Mouse (Mus musculus): ENCODE measurements around the gene Slco4c1.
A peak's percentile ranks its signal among the peaks of the same experiment; 100 is the strongest.

Gene Slco4c1

DNA sequence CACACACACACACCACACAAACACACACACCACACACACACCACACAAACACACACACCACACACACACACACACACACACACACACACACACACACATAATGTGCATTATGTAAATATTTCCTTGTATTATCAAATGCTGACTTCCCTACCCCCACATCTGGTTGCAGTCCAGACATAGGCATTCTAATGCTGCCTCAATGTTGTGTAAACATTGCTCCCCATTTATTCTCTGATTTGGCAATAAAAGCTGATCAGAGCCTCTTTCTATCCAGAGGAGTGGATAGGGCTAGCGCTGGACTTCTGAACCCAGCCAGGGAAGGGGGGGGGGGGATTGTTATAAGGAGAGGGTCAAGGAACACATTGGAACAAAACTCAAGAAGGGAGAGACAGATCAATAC, 101.7 kb downstream of the Slco4c1 start:
- DNase-seq (ENCODE audit: low spot score in 2 of 2), result no peak

DNA sequence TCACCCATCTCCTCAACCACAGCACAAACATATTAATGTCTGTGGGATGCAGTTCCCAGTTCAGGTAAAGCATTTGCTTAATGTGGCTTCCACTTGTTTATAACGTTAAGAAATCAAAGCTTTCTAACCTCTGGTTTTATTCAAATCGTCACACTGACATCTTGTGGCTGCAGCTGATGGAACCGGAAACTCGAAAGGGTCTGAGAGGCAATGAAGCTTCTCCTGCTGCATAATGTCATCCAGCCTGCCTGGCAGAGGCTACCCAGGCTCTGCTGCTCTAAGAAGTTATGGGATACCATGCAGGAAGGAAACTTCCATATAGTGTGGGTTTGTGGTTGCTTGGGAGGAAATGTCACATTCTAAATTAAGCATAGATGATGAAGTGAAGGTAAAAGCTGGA, 103.7 kb downstream of the Slco4c1 start:
- peak in 1 of 2 experiments; percentile 5 for DNase-seq (ENCODE audit: low spot score in 2 of 2)

DNA sequence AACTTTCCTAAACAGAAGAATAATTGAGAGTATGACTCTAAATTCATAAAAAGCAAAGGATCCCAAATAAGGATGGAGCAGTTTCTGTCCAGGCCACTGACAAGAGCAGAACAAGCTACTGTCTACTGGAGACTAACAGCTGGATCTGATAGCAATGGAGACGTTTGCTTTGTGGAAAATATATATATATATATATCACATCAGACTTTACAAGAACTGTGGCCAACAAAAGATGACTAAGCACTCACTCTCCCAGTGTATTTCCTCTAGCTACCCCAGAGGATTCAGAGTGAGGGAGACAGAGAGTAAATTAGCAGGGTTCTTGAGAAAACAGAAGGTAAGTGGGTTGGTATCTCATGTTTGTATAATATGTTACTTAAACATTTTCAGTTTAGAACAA, 105.4 kb downstream of the Slco4c1 start:
- no peak for DNase-seq (ENCODE audit: low spot score in 2 of 2)
